Mouse (Mus musculus) embryonic facial prominence, embryonic 10.5 days (tissue): ENCODE data around the gene Plekhg1. TPM values are rescaled to one million over a fixed set of nuclear protein-coding genes. Genes with fewer than 3 reads are reported as not detected.

Experiments
- DNase-seq: peaks from one replicate; pipeline ENCODE4 v3.0.0-alpha.2; 2017; ENCODE audit warnings: low spot score
- H3K27ac ChIP-seq: fragments of 300-500 bp; sonication (generic); replicated peaks from 2 replicates; pipeline ENCODE4 v1.5.1; 2016; ENCODE audit warnings: mild to moderate bottlenecking
- H3K27me3 ChIP-seq: fragments of 300-500 bp; sonication (generic); replicated peaks from 2 replicates; pipeline ENCODE4 v1.6.1; 2016; ENCODE audit warnings: low read depth, mild to moderate bottlenecking; ENCODE audit not compliant: poor library complexity, severe bottlenecking
- H3K36me3 ChIP-seq: fragments of 300-500 bp; sonication (generic); replicated peaks from 2 replicates; pipeline ENCODE4 v1.6.1; 2016; ENCODE audit warnings: mild to moderate bottlenecking, moderate library complexity
- H3K4me1 ChIP-seq: fragments of 300-500 bp; sonication (generic); 2 replicates; pipeline ENCODE4 v1.6.1; 2016
- H3K4me3 ChIP-seq: fragments of 300-500 bp; sonication (generic); 2 replicates; pipeline ENCODE4 v1.5.1; 2016; ENCODE audit warnings: mild to moderate bottlenecking, moderate library complexity
- H3K9me3 ChIP-seq: fragments of 300-500 bp; sonication (generic); 2 replicates; pipeline ENCODE4 v1.6.1; 2016; ENCODE audit warnings: mild to moderate bottlenecking
- WGBS: fragments of 180-500 bp; shearing (Covaris S2); methylation state at CpG from one replicate; pipeline ENCODE4 v1.1.7; 2016; 5-methylcytosine and 5-hydroxymethylcytosine counted together
- polyA plus RNA-seq: library from polyadenylated mRNA; unstranded; fragments of >200 nt; fragmentation: Nextera tagmentation; extraction: Ambion mirVana; gene quantifications from 2 replicates; pipeline ENCODE4 v1.2.1, GENCODE M21; 2016

The Plekhg1 gene
- polyA plus RNA-seq, 1 experiment from 2014 or later, result 14.4 TPM

GRCm38 (mm10) chr10:3969026-3969425, 228.9 kb downstream of the Plekhg1 start:
- H3K27ac ChIP-seq, result no peak overlapping the region
- no peaks in the 10 kb centered on the region for H3K27me3 ChIP-seq
- no peaks in the 10 kb centered on the region for H3K9me3 ChIP-seq
- no peak for DNase-seq
- H3K36me3 ChIP-seq, result peaks cover 23% of the 10 kb centered on the region
- H3K4me3 ChIP-seq, result no peak overlapping the region
- WGBS, result 57% methylated on average over 3 of the region's 3 CpGs
- H3K4me1 ChIP-seq, result peaks cover 14% of the 10 kb centered on the region; the same call in 1 of the 2 replicates

DNA sequence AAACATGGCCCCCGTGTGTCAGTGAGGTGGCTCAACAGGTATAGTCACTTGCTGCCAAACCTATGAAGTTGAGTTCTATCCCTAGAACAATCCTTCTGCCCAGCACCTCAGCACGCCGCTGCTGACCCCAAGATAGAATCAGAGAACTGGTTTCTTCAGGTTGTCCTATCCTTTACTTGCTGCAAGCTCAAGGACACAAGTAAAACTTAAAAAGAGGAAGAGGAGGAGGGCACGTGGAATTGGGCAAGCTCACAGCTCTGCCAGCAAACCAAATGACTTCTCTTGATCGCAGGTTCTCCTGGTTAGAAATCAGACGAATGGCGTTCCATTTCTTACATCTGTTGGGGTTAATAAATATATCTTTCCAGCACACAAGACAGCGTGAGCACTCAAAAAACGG, 232.1 kb downstream of the Plekhg1 start:
- Histone ChIP-seq H3K9me3 (no peaks in the 10 kb centered on the region), H3K27ac (no peak overlapping the region), H3K4me3 (peak overlapping the region; percentile 73), H3K4me1 (peaks cover 40% of the 10 kb centered on the region), H3K36me3 (no peaks in the 10 kb centered on the region), H3K27me3 (no peaks in the 10 kb centered on the region)
- no peak for DNase-seq
- WGBS, result 90% methylated on average over 9 of the region's 9 CpGs

DNA sequence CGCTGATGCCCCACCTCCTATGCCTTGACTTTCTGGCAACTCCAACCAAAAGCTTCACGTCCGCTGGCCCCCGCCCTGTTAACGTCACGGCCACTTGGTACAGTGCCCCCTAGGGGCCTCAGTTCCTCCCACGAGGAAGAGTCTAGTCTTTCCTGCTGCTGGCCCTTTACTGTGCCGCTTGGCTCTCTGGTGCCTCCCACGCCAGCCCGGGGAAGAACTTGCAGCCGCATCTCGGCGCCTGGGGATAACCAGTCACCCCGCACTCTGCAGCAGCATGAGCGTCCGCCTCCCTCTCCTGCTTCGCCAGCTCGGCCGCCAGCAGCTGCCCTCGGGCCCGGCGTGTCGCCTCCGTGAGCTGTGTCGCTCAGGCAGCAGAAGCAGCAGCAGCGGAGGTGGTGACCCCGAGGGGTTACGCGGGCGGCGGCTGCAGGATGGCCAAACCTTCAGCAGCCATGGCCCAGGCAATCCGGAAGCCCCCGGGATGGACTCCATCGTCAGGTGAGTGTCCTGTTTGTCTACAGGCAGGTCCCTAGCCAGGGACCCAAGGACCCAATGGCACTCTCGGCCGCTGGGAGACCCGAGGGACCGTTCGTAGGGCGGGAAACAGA, 232.9 kb downstream of the Plekhg1 start, which contains the start of gene Mthfd1l:
TSS of gene Mthfd1l (plus strand) at position 138 of the 608 bp plus-strand sequence.
- H3K4me1 ChIP-seq, result peaks cover 40% of the 10 kb centered on the region
- peak; percentile 89 for DNase-seq
- under 1% methylated on average over 40 of the region's 40 CpGs for WGBS
- H3K27me3 ChIP-seq, result no peaks in the 10 kb centered on the region
- peak within 1 kb of the TSS; percentile 73 for H3K4me3 ChIP-seq
- peak within 1 kb of the TSS; percentile 91 for H3K27ac ChIP-seq
- H3K9me3 ChIP-seq, result no peaks in the 10 kb centered on the region
- no peaks in the 10 kb centered on the region for H3K36me3 ChIP-seq

- Histone ChIP-seq H3K36me3 (peaks cover 5% of the 10 kb centered on the region), H3K9me3 (no peaks in the 10 kb centered on the region), H3K27ac (peak overlapping the region; percentile 91), H3K27me3 (no peaks in the 10 kb centered on the region), H3K4me1 (peaks cover 40% of the 10 kb centered on the region), H3K4me3 (peak overlapping the region; percentile 73)
- peak; percentile 91 for DNase-seq
- WGBS, result under 1% methylated on average over 39 of the region's 39 CpGs
These were observed 233.5 kb downstream of the Plekhg1 start for GRCm38 (mm10) chr10:3973589-3974070.

DNA sequence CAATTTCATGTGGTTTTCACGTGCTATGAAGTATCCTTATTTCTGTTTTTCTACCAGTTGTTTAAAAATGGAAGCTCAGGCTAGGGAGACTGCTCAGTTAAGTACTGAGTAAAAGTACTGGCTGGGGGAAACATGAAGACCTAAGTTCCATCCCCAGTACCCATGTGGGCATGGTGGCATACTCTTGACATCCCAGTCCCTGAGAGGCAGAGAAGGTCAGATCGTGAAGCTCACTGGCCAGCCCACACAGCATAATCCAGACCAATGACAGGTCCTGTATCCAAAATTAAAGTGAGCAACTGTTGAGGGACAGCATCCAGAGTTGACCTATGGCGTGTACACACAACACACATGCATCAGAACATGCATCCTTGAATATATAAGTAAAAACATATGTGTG, 234.2 kb downstream of the Plekhg1 start:
- Histone ChIP-seq H3K4me3 (peak overlapping the region; percentile 73), H3K9me3 (peaks cover 2% of the 10 kb centered on the region; the same call in 1 of the 2 replicates), H3K27me3 (no peaks in the 10 kb centered on the region), H3K4me1 (peaks cover 40% of the 10 kb centered on the region), H3K36me3 (peaks cover 13% of the 10 kb centered on the region), H3K27ac (peak overlapping the region; percentile 91; the same call in 1 of the 2 replicates)
- no peak for DNase-seq
- 75% methylated on average over 3 of the region's 3 CpGs for WGBS

DNA sequence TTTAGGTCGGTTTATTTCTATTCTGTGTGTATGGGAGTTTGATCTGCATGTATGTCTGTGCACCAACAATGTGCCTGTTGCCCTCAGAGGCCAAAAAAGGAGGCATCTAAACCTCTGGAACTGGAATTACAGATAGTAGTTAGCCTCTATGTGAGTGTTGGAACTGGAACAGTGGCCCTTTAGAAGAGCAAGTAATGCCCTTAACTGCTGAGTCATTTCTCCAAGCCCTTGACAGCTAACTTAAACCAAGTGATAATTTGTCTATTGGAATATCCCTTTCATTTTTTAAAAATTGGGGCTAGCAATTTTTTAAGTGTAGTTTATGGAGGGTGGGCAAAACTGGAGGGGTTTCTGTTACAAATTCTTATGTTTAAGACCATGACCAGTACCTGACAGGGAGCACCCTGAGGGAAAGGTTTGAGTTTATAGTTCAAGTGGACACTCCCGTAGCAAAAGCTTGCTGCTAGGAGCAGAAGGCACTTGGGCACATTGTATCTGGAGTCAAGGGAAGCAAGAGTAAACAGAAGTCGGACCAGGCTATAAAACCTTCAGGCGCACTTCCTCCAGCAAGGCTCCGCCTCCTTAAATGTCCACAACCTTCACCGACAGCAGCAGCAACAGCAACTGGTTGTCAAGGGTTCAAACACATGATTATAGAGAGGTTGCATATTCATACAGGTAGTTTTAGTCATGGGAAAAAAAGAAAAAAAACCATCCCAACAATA, 235.9 kb downstream of the Plekhg1 start:
- H3K4me3 ChIP-seq, result no peak overlapping the region
- WGBS, result 72% methylated on average over 6 of the region's 6 CpGs
- H3K36me3 ChIP-seq, result peaks cover 30% of the 10 kb centered on the region
- DNase-seq, result no peak
- no peaks in the 10 kb centered on the region for H3K27me3 ChIP-seq
- H3K4me1 ChIP-seq, result peaks cover 40% of the 10 kb centered on the region
- peaks cover 5% of the 10 kb centered on the region; the same call in 1 of the 2 replicates for H3K9me3 ChIP-seq
- H3K27ac ChIP-seq, result no peak overlapping the region

DNA sequence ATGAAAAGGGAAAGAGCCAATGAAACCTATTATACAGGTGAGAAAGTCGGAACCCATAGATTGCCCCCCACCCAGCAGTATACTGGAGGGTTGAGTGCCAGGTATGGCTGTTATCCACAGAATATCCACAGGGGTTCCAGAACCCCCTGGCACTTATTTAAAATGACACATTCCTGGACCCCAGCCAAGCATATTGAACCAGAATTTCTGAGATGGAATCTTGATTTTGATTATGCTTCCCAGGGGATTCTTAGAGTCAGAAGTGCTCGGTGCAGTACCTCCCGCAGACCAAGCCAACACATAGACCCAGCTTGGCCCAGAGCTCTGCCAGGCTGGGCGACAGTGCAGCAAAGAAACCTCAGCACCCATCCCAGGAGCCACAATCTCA, 236.5 kb downstream of the Plekhg1 start:
- no peaks in the 10 kb centered on the region for H3K27me3 ChIP-seq
- DNase-seq, result no peak
- 89% methylated on average over 4 of the region's 4 CpGs for WGBS
- H3K4me1 ChIP-seq, result peaks cover 40% of the 10 kb centered on the region
- no peak overlapping the region for H3K27ac ChIP-seq
- H3K4me3 ChIP-seq, result no peak overlapping the region
- peaks cover 35% of the 10 kb centered on the region for H3K36me3 ChIP-seq
- H3K9me3 ChIP-seq, result peaks cover 5% of the 10 kb centered on the region; the same call in 1 of the 2 replicates

DNA sequence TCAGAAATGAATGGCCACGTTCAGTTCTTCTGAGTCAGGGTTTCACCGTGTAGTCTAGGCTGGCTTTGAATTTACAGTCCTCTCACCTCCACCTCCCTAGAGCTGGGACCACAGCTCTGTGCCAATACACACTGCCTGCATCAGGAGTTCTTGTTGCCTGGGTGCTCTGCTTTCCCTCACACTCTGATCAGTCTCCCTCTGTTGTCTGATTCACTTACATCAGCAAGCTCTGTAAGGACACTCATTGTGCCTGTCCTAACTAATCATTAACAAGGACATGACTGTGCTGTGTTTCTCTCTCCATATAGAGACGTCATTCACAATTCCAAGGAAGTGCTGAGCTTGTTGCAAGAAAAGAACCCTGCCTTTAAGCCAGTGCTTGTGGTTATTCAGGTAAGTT, 238.2 kb downstream of the Plekhg1 start:
- H3K27me3 ChIP-seq, result no peaks in the 10 kb centered on the region
- H3K27ac ChIP-seq, result no peak overlapping the region
- no peak overlapping the region for H3K4me3 ChIP-seq
- peaks cover 30% of the 10 kb centered on the region for H3K4me1 ChIP-seq
- peaks cover 48% of the 10 kb centered on the region for H3K36me3 ChIP-seq
- WGBS, result 79% methylated on average over 3 of the region's 3 CpGs
- no peak for DNase-seq
- peaks cover 5% of the 10 kb centered on the region; the same call in 1 of the 2 replicates for H3K9me3 ChIP-seq

- H3K36me3 ChIP-seq, result peaks cover 53% of the 10 kb centered on the region
- DNase-seq, result no peak
- H3K4me3 ChIP-seq, result no peak overlapping the region
- 92% methylated on average over 5 of the region's 5 CpGs for WGBS
- H3K27me3 ChIP-seq, result no peaks in the 10 kb centered on the region
- peaks cover 5% of the 10 kb centered on the region; the same call in 1 of the 2 replicates for H3K9me3 ChIP-seq
- H3K27ac ChIP-seq, result no peak overlapping the region
- peaks cover 27% of the 10 kb centered on the region for H3K4me1 ChIP-seq
These were observed 238.8 kb downstream of the Plekhg1 start for GRCm38 (mm10) chr10:3978792-3979488.

DNA sequence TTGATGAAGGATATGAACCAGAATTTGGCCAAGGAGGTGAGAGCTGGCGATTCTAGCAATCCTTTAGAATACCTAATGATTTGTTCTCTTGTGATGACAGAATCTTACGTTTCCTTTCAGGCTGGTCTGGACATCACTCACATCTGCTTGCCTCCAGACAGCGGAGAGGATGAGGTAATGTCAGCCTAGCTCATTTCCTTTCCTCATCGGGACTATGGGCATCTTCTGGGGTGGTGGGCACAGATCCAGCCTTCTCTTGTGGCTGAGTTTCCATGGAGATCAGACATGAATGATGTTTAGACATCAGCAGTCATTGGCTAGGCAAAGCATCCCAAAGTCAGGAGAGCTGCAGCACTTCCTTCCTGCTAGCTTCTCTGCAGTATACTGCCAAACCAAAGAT, 240.1 kb downstream of the Plekhg1 start:
- no peak overlapping the region for H3K27ac ChIP-seq
- H3K9me3 ChIP-seq, result peaks cover 5% of the 10 kb centered on the region; the same call in 1 of the 2 replicates
- peaks cover 64% of the 10 kb centered on the region for H3K36me3 ChIP-seq
- peaks cover 14% of the 10 kb centered on the region for H3K4me1 ChIP-seq
- H3K4me3 ChIP-seq, result no peak overlapping the region
- 92% methylated on average over 4 of the region's 4 CpGs for WGBS
- no peak for DNase-seq
- no peaks in the 10 kb centered on the region for H3K27me3 ChIP-seq

GRCm38 (mm10) chr10:3990295-3990883, 250.2 kb downstream of the Plekhg1 start:
- H3K27me3 ChIP-seq, result no peaks in the 10 kb centered on the region
- H3K27ac ChIP-seq, result no peak overlapping the region
- H3K4me1 ChIP-seq, result no peaks in the 10 kb centered on the region
- DNase-seq, result no peak
- no peak overlapping the region for H3K4me3 ChIP-seq
- no peaks in the 10 kb centered on the region for H3K9me3 ChIP-seq
- peaks cover 67% of the 10 kb centered on the region for H3K36me3 ChIP-seq
- 91% methylated on average over 6 of the region's 6 CpGs for WGBS
